Mouse (Mus musculus): Measurements from ENCODE around the gene Skor1. TPM values are rescaled to one million over a fixed set of nuclear protein-coding genes. Genes with fewer than 3 reads are reported as not detected.

The Skor1 gene
- polyA plus RNA-seq, 1 experiment: not detected

DNA sequence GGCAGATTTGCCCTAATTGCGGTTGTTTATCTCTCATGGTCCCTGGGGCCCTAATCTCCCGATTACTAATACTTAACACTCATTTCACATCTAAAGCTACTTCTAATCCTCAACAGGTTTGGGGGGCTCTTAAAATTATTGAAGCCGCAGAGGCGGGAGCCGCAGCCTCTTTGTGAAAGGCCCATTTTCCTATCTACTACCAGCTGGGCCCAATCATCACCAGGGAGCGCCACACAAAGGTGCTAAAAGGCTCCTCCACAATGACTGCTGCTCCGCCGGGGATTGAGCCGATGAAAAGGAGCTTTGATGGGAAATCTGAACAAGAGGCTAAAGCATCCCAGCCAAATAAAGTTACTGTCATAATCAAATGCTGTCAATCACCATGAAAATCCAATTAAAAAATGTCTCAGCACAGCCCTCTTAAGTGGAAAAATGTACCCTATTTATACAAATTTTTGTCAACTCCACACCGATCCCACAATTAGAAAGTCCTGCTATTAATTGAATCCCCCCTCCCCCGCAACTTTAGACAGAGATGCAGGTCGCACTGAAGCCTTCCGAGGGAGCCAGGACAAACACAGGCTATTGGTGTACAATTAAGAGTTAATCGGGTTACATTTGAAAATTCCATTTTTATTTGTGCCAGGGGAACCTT lies 33.7 kb upstream of the Skor1 start:
- Histone ChIP-seq H3K4me1 (ENCODE audit: control insufficient read depth, insufficient read depth, low read length) (no peaks in the 10 kb centered on the region), H3K27ac (ENCODE audit: insufficient read depth, low read length) (no peak overlapping the region), H3K4me3 (ENCODE audit: insufficient read depth, low read length) (no peak overlapping the region)
- no peak for TF ChIP-seq POLR2A (IDR thresholded peaks at IDR 0.05; ENCODE audit: low read depth, low read length)
- no peak for TF ChIP-seq CTCF (IDR thresholded peaks at IDR 0.05; ENCODE audit: borderline replicate concordance, insufficient read depth, low read length)

DNA sequence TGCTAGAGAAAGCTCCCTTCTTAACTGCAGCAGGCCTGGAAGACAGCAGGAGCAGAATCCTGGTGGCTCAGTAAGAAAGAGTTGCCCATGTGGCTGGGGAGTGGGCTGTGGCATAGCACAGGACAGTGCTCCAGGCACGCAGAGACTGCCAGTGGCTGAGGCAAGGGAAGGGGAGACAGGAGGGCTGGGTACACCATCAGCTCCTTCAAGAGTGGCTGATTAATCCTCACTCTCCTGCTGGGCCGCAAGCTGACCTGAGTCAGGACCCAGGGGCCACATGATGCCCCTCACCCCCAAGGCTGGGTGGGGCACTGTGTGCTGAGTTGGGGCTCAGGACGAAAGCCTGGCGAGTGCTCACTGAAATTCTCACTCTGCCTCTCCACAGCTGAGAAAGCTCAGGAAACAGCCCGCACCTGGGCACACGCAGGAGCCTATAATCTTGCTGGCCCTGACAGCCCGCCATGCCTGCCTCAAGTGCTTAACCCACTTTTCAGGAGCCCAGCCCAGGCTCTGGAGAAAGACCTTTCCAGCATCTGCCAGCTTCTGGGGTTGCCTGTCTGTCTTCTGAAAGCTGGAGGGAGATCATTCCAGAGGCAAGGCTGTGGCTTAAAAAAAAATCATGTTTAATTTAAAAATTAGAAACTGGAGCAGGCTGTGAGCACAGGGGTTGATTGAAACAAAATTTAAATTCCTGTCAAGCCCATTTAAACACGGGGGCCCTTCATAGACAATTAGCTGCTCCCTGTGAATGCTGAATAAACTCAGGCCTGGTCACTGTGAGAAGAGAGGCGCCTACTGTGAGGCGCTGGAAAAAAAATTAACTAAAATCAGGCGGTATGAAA lies 32.8 kb upstream of the Skor1 start:
- H3K4me1 ChIP-seq (ENCODE audit: control insufficient read depth, insufficient read depth, low read length): no peaks in the 10 kb centered on the region
- H3K4me3 ChIP-seq (ENCODE audit: insufficient read depth, low read length): no peak overlapping the region
- H3K27ac ChIP-seq (ENCODE audit: insufficient read depth, low read length): no peak overlapping the region
- no peak for TF ChIP-seq CTCF (IDR thresholded peaks at IDR 0.05; ENCODE audit: borderline replicate concordance, insufficient read depth, low read length)
- TF ChIP-seq POLR2A (IDR thresholded peaks at IDR 0.05; ENCODE audit: low read depth, low read length): no peak

DNA sequence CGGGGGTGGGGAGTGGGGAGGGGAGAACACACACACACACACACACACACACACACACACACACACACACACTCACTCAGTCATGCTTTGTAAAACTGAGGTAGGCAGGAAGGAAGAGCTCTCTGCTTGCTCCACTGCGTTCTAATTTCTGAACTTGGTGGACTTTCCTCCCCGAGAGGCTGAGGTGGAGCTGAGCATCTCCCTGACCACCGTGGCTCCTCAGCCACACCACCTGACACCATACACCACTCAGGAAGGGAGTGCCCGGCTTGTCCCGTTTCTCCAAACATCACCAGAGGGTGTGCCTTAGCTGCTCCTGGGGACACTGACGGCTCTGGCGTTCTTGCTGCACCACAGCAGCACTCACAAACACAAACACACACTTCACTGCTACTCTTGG lies 29.5 kb upstream of the Skor1 start:
- no peak overlapping the region for H3K27ac ChIP-seq (ENCODE audit: insufficient read depth, low read length)

DNA sequence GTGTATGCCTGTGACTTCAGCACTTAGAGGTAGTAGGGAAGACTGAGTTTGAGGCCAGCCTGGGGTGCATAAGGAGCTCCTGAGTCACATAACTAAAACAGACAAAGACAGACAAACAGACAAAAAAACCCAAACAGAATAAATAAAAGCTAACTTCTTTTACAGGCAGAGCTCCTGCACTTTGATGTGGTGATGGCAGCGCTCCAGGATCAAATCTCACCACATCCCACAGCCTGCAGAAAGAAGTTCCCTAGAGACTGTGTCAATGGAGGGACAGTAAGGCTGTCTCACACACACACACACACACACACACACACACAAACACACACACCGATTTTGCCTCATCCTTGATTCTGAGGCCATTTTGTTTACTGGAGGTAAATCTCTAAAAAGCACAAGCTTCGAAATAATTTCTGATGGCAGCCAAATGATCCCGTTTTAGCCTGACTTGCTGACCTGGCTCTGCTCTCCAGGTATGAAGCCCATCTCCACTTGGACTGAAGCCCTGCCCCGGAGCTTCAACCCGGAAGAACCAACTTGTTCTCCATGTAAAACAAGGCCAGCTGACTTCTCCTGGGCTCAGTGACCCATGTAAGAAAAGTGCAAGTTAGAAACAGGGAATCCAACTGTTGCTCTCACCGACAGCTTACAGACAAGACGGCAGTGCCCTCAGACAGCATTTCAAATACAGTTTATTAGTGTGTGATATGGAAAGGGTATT lies 25.4 kb upstream of the Skor1 start:
- Histone ChIP-seq H3K4me1 (ENCODE audit: control insufficient read depth, insufficient read depth, low read length) (no peaks in the 10 kb centered on the region), H3K27ac (ENCODE audit: insufficient read depth, low read length) (no peak overlapping the region), H3K4me3 (ENCODE audit: insufficient read depth, low read length) (no peak overlapping the region)
- TF ChIP-seq CTCF (IDR thresholded peaks at IDR 0.05; ENCODE audit: borderline replicate concordance, insufficient read depth, low read length): no peak
- TF ChIP-seq POLR2A (IDR thresholded peaks at IDR 0.05; ENCODE audit: low read depth, low read length): no peak

More for the DNA sequence above, 29.5 kb upstream of the Skor1 start:
- H3K4me1 ChIP-seq (ENCODE audit: control insufficient read depth, insufficient read depth, low read length): no peaks in the 10 kb centered on the region
- no peak overlapping the region for H3K4me3 ChIP-seq (ENCODE audit: insufficient read depth, low read length)
- TF ChIP-seq CTCF (IDR thresholded peaks at IDR 0.05; ENCODE audit: borderline replicate concordance, insufficient read depth, low read length) (no peak), POLR2A (IDR thresholded peaks at IDR 0.05; ENCODE audit: low read depth, low read length) (no peak)

DNA sequence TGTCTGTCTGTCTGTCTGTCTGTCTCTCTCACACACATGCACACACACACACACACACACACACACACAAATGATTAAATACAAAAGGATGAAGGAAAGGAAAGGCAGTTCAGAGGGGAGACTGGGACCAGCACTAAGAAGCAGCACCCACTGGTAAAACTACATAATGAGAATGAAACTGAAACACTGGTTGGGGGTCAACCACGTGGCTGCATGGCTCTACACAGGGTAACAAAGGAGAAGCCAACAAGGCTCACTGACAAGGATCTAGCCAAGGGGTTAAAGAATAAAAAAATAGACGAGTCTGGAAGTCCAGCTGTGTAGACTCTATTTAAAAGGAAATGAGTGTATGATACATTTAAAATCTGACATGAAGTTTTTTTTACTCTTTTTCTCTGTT lies 23.2 kb upstream of the Skor1 start:
- H3K4me3 ChIP-seq (ENCODE audit: insufficient read depth, low read length): no peak overlapping the region
- no peaks in the 10 kb centered on the region for H3K4me1 ChIP-seq (ENCODE audit: control insufficient read depth, insufficient read depth, low read length)
- TF ChIP-seq POLR2A (IDR thresholded peaks at IDR 0.05; ENCODE audit: low read depth, low read length): no peak
- TF ChIP-seq CTCF (IDR thresholded peaks at IDR 0.05; ENCODE audit: borderline replicate concordance, insufficient read depth, low read length): no peak
- no peak overlapping the region for H3K27ac ChIP-seq (ENCODE audit: insufficient read depth, low read length)

DNA sequence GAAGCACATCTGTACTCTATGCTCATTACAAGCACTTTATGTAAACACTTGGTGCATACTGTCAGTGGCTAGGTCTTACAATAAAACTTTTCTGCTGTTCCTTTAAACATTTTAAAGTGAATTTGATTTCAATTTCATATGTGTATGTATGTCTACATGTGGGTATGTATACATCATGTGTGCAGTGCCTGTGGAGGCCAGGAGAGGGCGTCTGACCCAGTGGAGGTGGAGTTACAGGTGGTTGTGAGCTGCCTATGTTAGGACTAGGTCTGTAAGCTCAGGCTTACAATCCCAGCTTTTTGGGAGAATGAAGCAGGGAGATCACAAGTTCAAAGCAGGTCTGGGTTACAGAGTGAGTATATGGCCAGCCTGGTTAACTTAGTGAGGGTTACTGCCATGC lies 20.4 kb upstream of the Skor1 start:
- H3K4me3 ChIP-seq (ENCODE audit: insufficient read depth, low read length): no peak overlapping the region

DNA sequence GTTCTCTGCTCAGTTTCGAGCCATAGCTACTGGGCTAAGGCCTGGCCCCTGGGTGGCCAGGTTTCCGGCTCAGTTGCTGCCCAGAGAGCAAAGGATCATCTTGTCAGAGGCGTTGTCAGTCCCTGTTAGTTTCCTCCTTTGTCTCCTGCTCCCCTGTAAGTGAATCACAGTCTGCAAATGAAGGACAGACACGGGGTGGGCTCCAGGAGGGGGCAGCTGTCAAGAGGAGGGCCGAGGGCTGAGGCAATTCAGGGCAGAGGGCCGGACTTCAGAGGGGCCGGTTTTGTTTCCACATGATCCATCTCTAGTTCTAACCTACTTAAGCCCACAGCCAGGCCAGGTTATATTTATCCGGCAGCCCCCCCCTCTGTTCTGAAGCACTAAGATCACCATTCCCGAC lies 16.3 kb upstream of the Skor1 start:
- Histone ChIP-seq H3K4me1 (ENCODE audit: control insufficient read depth, insufficient read depth, low read length) (no peaks in the 10 kb centered on the region), H3K4me3 (ENCODE audit: insufficient read depth, low read length) (no peak overlapping the region), H3K27ac (ENCODE audit: insufficient read depth, low read length) (no peak overlapping the region)
- TF ChIP-seq CTCF (IDR thresholded peaks at IDR 0.05; ENCODE audit: borderline replicate concordance, insufficient read depth, low read length): no peak
- TF ChIP-seq POLR2A (IDR thresholded peaks at IDR 0.05; ENCODE audit: low read depth, low read length): no peak

More for the DNA sequence above, 20.4 kb upstream of the Skor1 start:
- Histone ChIP-seq H3K4me1 (ENCODE audit: control insufficient read depth, insufficient read depth, low read length) (no peaks in the 10 kb centered on the region), H3K27ac (ENCODE audit: insufficient read depth, low read length) (no peak overlapping the region)
- TF ChIP-seq CTCF (IDR thresholded peaks at IDR 0.05; ENCODE audit: borderline replicate concordance, insufficient read depth, low read length): no peak
- no peak for TF ChIP-seq POLR2A (IDR thresholded peaks at IDR 0.05; ENCODE audit: low read depth, low read length)

DNA sequence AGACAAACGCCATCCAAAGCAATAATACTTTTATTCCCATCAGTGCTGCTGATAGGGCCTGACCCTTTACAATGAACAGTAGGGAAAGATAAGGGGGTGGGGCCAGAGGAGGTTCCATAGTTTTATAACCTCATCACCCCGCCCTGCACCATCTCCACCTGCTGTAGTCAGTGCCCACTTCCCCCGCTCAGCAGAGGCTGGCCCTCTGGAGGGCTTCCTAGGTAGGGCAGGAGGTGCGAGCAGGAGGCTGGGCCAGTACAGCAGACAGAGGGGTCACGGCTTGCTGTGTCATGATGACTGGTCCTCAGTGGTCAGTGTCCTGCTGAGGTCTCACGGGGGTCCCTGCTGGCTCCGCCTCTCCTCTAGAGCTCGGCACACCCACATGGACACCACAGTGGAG lies 15.0 kb upstream of the Skor1 start:
- Histone ChIP-seq H3K4me3 (ENCODE audit: insufficient read depth, low read length) (no peak overlapping the region), H3K27ac (ENCODE audit: insufficient read depth, low read length) (no peak overlapping the region)
- TF ChIP-seq POLR2A (IDR thresholded peaks at IDR 0.05; ENCODE audit: low read depth, low read length) (no peak), CTCF (IDR thresholded peaks at IDR 0.05; ENCODE audit: borderline replicate concordance, insufficient read depth, low read length) (no peak)

DNA sequence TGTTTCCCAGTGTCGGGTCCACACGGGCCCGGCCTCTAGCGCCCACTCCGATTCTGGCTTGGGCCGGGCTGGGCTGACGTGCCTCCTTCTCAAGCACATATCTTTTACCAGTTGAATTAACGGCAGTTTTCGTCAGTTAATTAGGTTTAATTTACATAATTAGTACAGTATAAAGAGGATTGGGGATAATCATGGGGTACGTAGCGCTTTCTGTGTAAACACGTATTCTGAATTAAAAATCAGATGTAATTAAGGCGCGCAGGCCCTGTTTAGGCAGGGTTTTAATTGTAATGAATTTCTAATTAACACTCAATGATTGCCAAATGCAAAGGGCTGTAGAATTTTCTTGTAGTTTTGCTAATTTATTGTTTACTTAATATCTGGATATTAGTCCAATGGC lies 3.2 kb upstream of the Skor1 start:
- no peak for TF ChIP-seq POLR2A (IDR thresholded peaks at IDR 0.05; ENCODE audit: low read depth, low read length)
- TF ChIP-seq CTCF (IDR thresholded peaks at IDR 0.05; ENCODE audit: borderline replicate concordance, insufficient read depth, low read length): no peak
- Histone ChIP-seq H3K27ac (ENCODE audit: insufficient read depth, low read length) (no peak overlapping the region), H3K4me3 (ENCODE audit: insufficient read depth, low read length) (no peak overlapping the region), H3K4me1 (ENCODE audit: control insufficient read depth, insufficient read depth, low read length) (no peaks in the 10 kb centered on the region)

More for the DNA sequence above, 15.0 kb upstream of the Skor1 start:
- no peaks in the 10 kb centered on the region for H3K4me1 ChIP-seq (ENCODE audit: control insufficient read depth, insufficient read depth, low read length)

All from embryonic fibroblast, embryonic 13.5 days (primary cell).